Mouse (Mus musculus): ENCODE measurements around the gene Lsm14b. TPM values are rescaled to one million over a fixed set of nuclear protein-coding genes. Genes with fewer than 3 reads are reported as not detected.

Gene Lsm14b
- 20.5 and 20.9 TPM in 2 replicates for polyA plus RNA-seq (2015; fragmentation: Nextera tagmentation; extraction: Ambion mirVana)

DNA sequence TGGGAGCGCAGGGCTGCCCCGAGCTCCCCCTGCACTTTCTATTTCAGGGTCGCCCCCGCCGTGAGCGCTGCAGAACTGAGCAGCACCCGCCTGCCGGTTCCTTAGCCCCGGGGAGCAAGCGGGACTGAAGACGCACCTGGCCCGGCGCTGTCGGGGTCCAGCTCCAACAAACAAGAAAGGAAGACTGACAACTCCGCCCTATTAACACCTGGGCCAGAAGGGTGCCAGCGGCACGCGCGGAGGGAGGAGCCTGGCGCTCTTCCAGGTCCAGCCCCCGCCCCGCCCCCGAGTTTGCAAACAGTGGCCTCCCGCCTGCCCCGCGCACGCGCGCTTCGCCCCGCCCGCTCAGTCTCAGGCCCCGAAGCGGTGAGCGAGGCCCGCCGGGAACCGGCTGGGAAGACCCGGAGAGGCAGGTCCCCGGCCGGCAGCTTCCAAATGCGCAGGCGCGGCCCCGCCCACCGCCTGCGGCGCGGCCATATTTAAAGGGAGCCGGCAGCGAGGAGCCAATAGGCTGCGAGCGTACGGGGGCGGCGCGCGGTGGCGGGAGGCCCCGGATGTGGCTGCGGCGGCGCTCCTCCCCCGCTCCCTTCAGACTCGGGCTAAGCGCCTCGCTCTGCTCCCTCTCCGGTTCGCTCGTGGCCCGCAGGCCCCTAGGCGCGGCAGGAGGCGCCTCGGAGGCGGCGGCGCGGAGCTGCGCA lies at the start of gene Lsm14b:
Gene Lsm14b, plus strand, starts transcription at position 587 of the 698 bp plus-strand sequence.

DNA sequence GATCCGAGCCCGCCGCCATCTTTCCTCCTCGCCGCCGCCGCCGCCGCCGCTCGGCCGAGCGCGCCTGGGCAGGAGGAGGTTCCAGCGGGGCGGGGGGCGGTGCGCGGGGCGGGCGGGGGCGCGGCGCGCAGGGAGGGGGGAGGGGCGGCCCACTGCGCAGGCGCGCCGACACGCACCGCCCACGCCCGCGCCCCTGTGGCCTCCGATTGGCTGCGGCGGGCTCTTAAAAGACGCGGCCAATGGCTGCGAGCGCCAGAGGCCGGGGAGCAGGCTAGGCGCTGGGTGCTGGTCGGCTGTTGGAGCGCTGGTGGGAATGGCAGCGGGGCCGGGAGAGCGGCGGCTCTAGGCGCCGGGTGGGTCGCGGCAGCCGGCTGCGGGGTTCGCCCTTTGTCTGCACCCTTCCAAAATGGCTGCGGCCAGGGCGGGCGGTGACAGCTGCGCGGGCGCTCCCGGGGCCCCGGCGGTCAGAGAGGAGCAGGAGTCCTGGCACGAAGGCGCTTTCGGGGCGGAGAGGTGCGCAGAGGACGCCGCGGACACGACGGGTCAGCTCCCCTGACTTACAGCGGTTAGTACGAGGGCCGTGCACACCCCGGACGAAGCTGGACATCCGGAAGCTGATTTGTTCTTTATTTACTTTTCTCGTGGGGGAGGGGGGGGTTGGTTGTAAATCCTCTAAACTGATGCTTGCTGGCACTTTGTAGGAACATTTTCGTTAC lies 48.0 kb upstream of the Lsm14b start, which contains the start of gene Taf4:
Gene Taf4, minus strand, starts transcription at position 19 of the 716 bp plus-strand sequence.

DNA sequence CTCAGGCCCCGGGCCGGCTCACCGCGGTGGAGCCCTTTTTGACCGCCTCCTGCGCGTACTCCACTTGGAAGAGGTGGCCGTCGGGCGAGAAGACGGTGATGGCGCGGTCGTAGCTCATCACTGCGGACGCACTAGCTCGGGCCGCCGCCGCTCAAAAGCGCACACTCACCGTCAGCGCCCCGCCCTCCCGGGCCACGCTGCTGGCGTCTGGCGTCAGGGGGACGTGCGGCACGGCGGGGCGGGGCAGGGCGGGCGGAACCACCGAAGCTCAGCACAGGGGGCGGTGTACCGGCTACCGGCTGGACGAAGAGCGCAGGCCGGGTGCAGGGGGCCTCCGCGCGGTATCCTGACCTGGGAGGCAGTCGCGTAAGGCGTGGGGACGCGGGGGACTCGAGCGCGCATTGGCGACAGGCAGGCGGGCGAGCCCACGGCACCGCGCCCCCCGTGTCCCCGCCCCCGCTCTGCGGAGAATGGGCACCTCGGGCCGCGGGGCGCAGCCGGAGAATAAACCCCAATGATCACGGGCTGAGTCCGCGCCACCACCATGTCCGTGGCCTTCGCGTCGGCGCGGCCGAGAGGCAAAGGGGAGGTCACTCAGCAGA lies 17.6 kb downstream of the Lsm14b start, which contains the start of the genes Psma7 and Ss18l1:
Gene Psma7, minus strand, starts transcription at position 178 of the 602 bp plus-strand sequence.
Gene Ss18l1, plus strand, starts transcription at position 254 of the 602 bp plus-strand sequence.

DNA sequence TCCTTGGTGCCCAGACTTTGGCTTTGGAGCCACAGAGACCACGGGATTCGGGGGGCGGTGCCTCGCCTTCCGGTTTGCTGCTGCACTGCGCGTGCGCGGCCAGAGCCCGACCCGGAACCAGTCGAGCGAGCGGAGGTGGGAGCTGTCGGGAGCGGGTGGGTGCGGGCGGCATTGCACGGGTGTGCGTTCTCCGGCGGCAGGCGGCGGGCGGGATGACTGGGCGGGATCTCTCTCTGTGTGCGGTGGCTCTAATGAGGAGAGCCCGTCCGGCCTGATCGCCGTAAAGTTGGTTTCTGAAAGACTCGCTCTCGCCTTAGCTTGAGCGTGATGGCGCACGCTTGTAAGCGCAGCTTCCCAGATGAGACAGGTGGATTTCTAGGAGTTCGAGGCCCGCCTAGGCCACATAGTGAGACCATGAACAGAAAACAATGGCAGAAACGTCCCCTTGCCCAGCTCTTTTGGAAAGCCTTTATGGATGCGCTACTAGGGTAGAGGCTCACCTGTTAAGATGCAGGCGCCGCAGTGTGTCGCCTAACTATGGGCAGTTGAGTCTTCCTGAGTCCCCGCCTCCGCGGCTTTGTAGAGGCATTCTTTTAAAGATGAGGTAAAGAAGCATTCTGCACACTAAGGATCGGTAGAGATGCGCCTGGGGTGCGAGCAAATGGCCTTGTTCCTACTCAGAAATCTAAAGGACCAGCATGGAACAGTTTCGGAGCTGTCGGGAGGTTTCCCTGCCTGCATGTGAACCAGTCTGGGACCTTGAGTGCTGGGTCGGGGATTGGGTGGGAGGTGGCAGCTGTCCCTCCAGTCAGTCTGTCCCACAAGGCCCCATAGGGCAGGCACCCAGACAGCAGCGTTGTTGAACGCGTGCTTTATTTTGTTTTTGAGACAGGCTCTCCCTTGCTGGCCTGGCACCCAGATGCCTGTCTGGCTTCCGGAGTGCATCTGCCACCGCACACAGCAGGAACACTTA lies 46.0 kb downstream of the Lsm14b start, which contains the start of gene Mtg2:
Gene Mtg2, plus strand, starts transcription at position 108 of the 973 bp plus-strand sequence.

Other genes with a start within 250 kb of the Lsm14b start
- 2.9 and 3.6 TPM in 2 replicates for gene Taf4, start 48.3 kb upstream of the Lsm14b start, polyA plus RNA-seq (2015; fragmentation: Nextera tagmentation; extraction: Ambion mirVana)
- gene Psma7, start 17.4 kb downstream of the Lsm14b start, polyA plus RNA-seq (2015; fragmentation: Nextera tagmentation; extraction: Ambion mirVana): 555 and 598 TPM in 2 replicates
- 31.1 and 33.9 TPM in 2 replicates for gene Ss18l1, start 17.5 kb downstream of the Lsm14b start, polyA plus RNA-seq (2015; fragmentation: Nextera tagmentation; extraction: Ambion mirVana)
- gene Mtg2, start 45.6 kb downstream of the Lsm14b start, polyA plus RNA-seq (2015; fragmentation: Nextera tagmentation; extraction: Ambion mirVana): 27.8 and 28.5 TPM in 2 replicates
- gene Hrh3, start 79.5 kb downstream of the Lsm14b start, polyA plus RNA-seq (2015; fragmentation: Nextera tagmentation; extraction: Ambion mirVana): 3.0 and 3.4 TPM in 2 replicates
- gene Osbpl2, start 94.3 kb downstream of the Lsm14b start, polyA plus RNA-seq (2015; fragmentation: Nextera tagmentation; extraction: Ambion mirVana): 63.8 and 66.3 TPM in 2 replicates
- 188 and 199 TPM in 2 replicates for gene Adrm1, start 146.5 kb downstream of the Lsm14b start, polyA plus RNA-seq (2015; fragmentation: Nextera tagmentation; extraction: Ambion mirVana)
- 2.1 and 2.3 TPM in 2 replicates for gene Lama5, start 200.9 kb downstream of the Lsm14b start, polyA plus RNA-seq (2015; fragmentation: Nextera tagmentation; extraction: Ambion mirVana)
- 423 and 539 TPM in 2 replicates for gene Rps21, start 232.4 kb downstream of the Lsm14b start, polyA plus RNA-seq (2015; fragmentation: Nextera tagmentation; extraction: Ambion mirVana)
- 26.9 and 31.4 TPM in 2 replicates for gene Cables2, start 248.5 kb downstream of the Lsm14b start, polyA plus RNA-seq (2015; fragmentation: Nextera tagmentation; extraction: Ambion mirVana)